Mouse (Mus musculus): Measurements from ENCODE around the gene Onecut1.

- TF ChIP-seq CTCF (IDR thresholded peaks at IDR 0.05; ENCODE audit: borderline replicate concordance, insufficient read depth, low read length) (no peak), POLR2A (IDR thresholded peaks at IDR 0.05; ENCODE audit: low read depth, low read length) (no peak)
Measured at GRCm38 (mm10) chr9:74921422-74921821, 59.7 kb downstream of the Onecut1 start.

Measured in embryonic fibroblast, embryonic 13.5 days (primary cell).